Mouse (Mus musculus) ES-E14 (cell line): Measurements from ENCODE around the gene Spty2d1.

ENCODE experiments used
- CHD2 ChIP-seq: IDR thresholded peaks from 2 replicates; pipeline ENCODE4 v1.6.1; 2014; ENCODE audit warnings: mild to moderate bottlenecking, low read depth, low read length, inconsistent platforms
- HCFC1 ChIP-seq: IDR thresholded peaks from 2 replicates; pipeline ENCODE4 v1.6.1; 2012; ENCODE audit warnings: low read length, inconsistent platforms, borderline replicate concordance; ENCODE audit not compliant: insufficient read depth
- ZC3H11A ChIP-seq: IDR thresholded peaks from 2 replicates; pipeline ENCODE4 v1.6.1; 2012; ENCODE audit warnings: low read depth, mild to moderate bottlenecking, inconsistent platforms, low read length, borderline replicate concordance
- ZNF384 ChIP-seq: IDR thresholded peaks from 2 replicates; pipeline ENCODE4 v1.6.1; 2012; ENCODE audit warnings: low read depth, low read length, inconsistent platforms

DNA sequence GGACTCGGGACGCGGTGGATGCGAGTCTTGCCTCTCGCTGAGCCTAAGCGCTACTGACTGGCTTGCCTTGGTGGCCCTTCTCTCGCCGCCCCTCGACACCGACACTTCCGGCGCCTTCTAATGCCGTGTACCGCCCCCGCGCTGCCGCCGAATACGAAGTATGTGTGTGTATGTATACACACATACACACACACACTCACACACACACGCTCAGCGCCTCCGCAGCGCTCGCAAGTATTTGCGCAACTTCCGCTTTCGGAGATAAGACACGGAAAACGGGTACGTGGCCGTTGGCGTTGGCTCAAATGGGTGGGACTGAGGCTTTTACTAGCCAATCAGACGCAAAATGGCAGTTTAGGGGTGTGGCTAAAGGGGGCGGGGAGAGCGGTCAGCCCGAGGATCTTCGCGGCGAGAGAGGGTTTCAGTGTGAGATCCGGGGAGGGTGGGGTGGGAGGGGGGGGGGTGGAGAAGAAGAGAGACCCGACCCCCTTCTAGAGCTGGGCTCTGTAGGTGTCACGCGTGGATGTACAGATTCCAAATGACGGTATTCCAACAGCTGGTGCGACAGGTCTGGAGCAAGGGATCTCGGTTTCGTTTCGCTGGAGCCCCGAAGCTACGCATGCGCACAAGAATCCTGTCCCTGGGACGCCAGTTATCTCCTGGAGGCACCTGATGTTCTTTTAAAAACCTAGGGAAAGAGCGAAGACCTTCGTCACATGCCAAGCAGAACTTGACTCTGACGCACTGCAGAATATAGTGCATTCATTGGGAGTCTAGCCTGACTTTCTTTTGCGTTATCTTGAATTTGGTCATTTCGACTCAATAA lies at the start of gene Spty2d1:
- TF ChIP-seq ZC3H11A (no peak), CHD2 (no peak), HCFC1 (peak; percentile 58; the same call in 1 of the 2 replicates), ZNF384 (no peak)
